Mouse (Mus musculus): ENCODE measurements at regions not wholly inside any gene's neighbourhood (a gene's known extent, or its start where the extent isn't known, plus 50 kb on each side); places are given as distances from the start of the nearest gene placed in this dataset.

- peak; percentile 7 for DNase-seq
Observed at GRCm38 (mm10) chr6:16064691-16065090, 344.2 kb downstream of the Mdfic start.

- DNase-seq = no peak
Observed at GRCm38 (mm10) chr6:16065121-16065520, 344.7 kb downstream of the Mdfic start.

GRCm38 (mm10) chr6:16076266-16076665, 355.8 kb downstream of the Mdfic start:
- peak; percentile 24 for DNase-seq

- peak; percentile 92 for DNase-seq
Observed at GRCm38 (mm10) chr6:16077195-16077810, 356.8 kb downstream of the Mdfic start.

- DNase-seq = peak; percentile 80
Observed at GRCm38 (mm10) chr6:16077917-16078316, 357.5 kb downstream of the Mdfic start.

- DNase-seq = no peak
Observed at GRCm38 (mm10) chr6:16086952-16087537, 366.6 kb downstream of the Mdfic start.

GRCm38 (mm10) chr6:16098761-16099160, 378.3 kb downstream of the Mdfic start:
- no peak for DNase-seq

GRCm38 (mm10) chr6:16141009-16141408, 420.5 kb downstream of the Mdfic start:
- peak; percentile 63 for DNase-seq

GRCm38 (mm10) chr6:16144538-16144937, 424.1 kb downstream of the Mdfic start:
- DNase-seq = no peak

GRCm38 (mm10) chr6:16150535-16150934, 430.1 kb downstream of the Mdfic start:
- peak; percentile 14 for DNase-seq

- no peak for DNase-seq
Observed at GRCm38 (mm10) chr6:16151478-16151877, 431.0 kb downstream of the Mdfic start.

- DNase-seq = no peak
Observed at GRCm38 (mm10) chr6:16152691-16153090, 432.2 kb downstream of the Mdfic start.

- no peak for DNase-seq
Observed at GRCm38 (mm10) chr6:16165012-16165411, 444.6 kb downstream of the Mdfic start.

- DNase-seq = no peak
Observed at GRCm38 (mm10) chr6:16171871-16172270, 451.4 kb downstream of the Mdfic start.

GRCm38 (mm10) chr6:16177313-16177712, 456.9 kb downstream of the Mdfic start:
- no peak for DNase-seq

- no peak for DNase-seq
Observed at GRCm38 (mm10) chr6:16187983-16188550, 467.6 kb downstream of the Mdfic start.

- DNase-seq = peak; percentile 69
Observed at GRCm38 (mm10) chr6:16212975-16213374, 492.5 kb downstream of the Mdfic start.

- peak; percentile 6 for DNase-seq
Observed at GRCm38 (mm10) chr6:16213635-16214034, 493.2 kb downstream of the Mdfic start.

- peak; percentile 66 for DNase-seq
Observed at GRCm38 (mm10) chr6:16221002-16221627, 500.7 kb downstream of the Mdfic start.
